Mouse (Mus musculus) urinary bladder, adult 18-20 months (tissue): ENCODE measurements around the gene Tbxas1.

ENCODE experiments used
- DNase-seq, 2 experiments: peaks; one replicate each; pipeline ENCODE4 v3.0.0; 2022; ENCODE audit warnings: low spot score in 2 of 2, mixed read lengths in 2 of 2

The Tbxas1 gene

DNA sequence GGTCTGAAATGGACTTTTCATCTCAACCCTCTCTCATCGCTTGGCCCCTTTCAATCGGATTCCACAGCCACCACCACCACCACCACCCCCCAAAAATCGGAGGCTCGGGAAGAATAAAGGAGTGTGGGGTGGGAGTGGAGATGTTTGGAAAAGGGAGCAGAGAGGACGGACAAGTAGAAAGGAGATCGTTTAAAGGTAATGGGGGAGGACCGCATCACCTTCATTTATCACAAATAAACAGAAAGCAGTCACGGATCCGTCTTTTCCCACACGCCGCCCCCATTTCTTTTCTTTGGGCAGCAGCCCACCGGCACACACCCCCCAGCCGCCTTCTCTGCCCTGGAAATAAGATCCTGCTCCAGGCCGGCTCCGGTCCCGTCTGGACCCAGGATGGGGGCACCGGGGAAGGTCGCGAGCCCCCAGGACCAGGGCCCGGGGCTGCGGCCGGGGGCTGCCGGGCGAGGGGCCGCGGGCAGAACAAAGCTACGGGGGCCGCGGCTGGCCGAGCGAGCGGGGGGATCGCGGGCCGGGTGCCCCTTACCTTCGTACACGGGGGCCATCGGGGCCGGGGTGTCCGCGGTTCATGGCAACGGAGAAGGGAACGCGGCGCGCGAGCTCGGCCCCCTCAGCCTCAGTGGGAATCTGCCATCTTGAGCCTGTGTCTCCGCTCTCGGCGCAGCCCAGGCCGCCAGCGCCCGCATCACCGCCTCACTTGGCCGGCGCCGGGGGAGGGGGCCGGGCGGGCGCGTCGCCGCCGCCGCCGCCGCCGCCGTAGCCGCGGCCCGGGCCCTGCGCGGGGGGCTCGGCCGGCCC lies at the start of gene Tbxas1:
Gene Tbxas1, plus strand, starts transcription at position 147 of the 813 bp plus-strand sequence.
- peak; percentile 15 to 46 for DNase-seq

- no peak for DNase-seq
These were observed 49.3 kb upstream of the Tbxas1 start for GRCm38 (mm10) chr6:38825886-38826285.

DNA sequence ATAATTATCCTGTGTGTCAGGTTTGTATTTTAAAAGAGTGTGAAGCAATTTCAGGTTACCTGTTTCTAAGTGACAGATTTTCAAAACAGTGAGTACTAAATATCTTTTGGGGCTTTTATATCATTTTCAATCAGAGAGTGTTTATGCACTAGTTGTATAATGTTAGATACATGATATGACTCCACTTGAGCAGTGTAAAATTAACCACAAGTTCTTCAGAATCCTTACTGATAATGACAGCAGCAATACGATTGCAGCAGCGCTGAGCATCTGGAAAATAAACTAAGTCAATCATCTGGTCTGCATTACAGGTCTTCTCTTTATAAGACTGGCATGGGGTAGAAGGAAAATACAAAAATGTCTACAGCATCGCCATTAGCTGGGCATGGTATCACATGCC lies 48.3 kb upstream of the Tbxas1 start:
- no peak for DNase-seq

DNA sequence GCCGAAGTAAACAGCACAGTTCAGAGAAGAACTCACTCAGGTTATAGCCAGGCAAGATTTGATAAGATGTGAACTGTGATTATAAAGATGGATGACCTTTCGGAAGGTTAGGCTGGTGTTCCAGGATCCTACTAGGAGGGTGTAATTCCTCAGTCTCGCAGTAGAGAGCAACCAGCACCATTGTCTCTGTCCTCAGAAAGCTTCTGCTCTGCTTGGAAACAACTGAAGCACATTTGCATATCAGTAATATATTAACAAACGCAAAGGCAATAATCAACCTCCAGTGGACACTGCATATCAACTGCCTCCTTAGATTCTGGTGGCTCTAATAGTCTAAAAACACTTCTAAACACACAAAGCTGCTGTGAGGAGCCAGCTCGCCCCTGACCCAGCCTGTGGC lies 47.8 kb upstream of the Tbxas1 start:
- DNase-seq = no peak

- no peak for DNase-seq
These were observed 47.0 kb upstream of the Tbxas1 start for GRCm38 (mm10) chr6:38828211-38828610.

- no peak for DNase-seq
These were observed 45.8 kb upstream of the Tbxas1 start for GRCm38 (mm10) chr6:38829452-38829851.

DNA sequence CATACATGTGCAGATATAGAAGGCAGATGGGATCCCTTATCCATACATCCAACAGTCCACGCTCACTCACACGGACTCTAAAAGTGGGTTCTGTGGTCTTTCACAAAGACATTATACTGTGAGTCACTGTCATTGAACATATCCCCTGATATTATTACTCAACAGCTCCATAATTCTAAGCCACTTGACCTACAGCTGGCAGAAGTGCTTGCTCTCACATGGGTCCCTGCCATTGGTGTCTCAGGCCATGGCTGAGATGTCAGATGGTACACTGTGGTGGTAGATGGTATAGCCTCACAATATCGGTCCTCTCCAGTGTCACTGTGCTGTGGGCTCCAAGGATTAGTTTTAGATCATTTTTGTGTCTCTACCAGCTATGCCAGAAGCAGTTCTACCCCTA lies 41.5 kb upstream of the Tbxas1 start:
- no peak for DNase-seq

GRCm38 (mm10) chr6:38834727-38835126 lies 40.5 kb upstream of the Tbxas1 start:
- DNase-seq = no peak

GRCm38 (mm10) chr6:38835217-38835616 lies 40.0 kb upstream of the Tbxas1 start:
- DNase-seq = no peak

DNA sequence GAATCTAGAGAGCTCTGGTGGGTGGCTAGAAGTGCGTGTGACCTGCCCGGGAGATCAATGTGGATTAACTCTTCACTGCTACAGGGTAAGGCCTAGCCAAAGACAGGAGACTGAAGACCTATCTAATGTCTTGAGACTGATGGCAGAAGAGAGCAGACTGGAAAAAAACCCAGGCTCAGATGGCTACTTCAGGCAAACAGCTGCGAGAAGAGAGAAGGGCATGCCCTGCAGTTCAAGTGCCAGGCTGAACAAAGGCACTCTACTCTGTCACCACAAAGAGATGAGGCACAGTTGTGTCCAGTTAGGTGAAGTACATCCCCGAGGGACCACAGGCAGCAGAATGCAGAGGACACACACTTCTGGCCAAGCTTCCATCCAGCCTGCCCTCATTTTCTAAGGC lies 37.1 kb upstream of the Tbxas1 start:
- no peak for DNase-seq

DNA sequence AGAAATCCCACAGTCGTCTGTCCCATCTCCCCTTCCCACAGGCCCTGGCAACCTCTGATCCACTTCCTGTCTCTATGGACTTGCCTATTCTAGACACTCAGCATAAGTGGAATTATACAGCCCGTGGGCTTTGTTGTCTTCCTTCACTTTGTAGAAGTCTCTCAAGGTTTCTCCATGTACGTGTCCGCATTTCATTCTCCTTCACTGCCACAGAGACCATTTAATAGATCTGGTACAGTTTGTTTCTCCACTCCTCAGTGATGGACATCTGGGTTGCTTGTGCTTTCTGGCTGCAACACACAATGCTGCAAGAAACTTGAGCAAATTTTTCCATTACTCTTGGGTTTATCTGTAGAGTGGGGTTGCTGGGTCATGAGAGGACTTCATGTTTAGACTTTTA lies 35.3 kb upstream of the Tbxas1 start:
- no peak for DNase-seq

DNA sequence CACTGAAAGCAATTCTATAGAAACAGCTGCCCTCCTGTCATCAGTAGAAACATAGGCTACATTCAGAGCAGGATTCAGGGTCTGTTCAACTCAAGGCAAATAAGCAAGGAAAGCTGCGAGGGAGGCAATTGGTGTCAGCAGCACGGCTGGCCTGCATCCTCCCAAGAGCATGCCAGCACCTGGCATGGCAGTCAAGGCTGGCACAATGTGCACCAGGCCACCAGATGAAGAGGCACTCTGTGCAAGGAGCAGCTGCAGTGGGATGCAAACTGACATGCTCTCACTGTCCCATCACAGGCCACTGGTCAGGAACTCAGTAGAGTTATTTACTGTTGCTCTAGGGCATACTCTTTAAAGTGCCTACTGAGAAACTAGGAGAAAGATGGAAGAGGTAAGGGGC lies 34.8 kb upstream of the Tbxas1 start:
- no peak for DNase-seq

DNA sequence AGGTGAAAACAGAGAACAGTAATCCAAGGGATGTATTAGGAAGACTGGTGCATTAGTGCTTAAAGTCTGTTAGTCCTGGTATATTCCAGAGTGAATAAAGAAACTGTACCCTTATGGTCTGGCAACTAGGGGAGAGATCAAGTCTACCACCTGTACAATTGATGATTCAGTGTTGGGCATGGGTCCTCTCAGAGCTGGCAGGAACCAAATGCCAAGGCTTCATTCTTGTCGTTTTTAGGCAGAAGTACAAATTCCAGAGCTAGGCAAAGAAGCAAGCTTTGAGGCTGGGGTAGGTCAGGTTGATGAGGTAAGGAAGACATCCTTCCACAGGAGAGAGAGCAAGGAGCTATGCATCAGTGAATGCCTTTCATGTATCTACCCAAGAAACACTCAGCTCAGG lies 34.4 kb upstream of the Tbxas1 start:
- DNase-seq = no peak

GRCm38 (mm10) chr6:38841551-38841950 lies 33.7 kb upstream of the Tbxas1 start:
- DNase-seq = no peak

GRCm38 (mm10) chr6:38845117-38845516 lies 30.1 kb upstream of the Tbxas1 start:
- no peak for DNase-seq

GRCm38 (mm10) chr6:38845876-38846275 lies 29.3 kb upstream of the Tbxas1 start:
- no peak for DNase-seq

- no peak for DNase-seq
These were observed 28.6 kb upstream of the Tbxas1 start for GRCm38 (mm10) chr6:38846330-38847195.

- no peak for DNase-seq
These were observed 27.8 kb upstream of the Tbxas1 start for GRCm38 (mm10) chr6:38847447-38847846.

GRCm38 (mm10) chr6:38847958-38848910 lies 27.0 kb upstream of the Tbxas1 start:
- DNase-seq = no peak

DNA sequence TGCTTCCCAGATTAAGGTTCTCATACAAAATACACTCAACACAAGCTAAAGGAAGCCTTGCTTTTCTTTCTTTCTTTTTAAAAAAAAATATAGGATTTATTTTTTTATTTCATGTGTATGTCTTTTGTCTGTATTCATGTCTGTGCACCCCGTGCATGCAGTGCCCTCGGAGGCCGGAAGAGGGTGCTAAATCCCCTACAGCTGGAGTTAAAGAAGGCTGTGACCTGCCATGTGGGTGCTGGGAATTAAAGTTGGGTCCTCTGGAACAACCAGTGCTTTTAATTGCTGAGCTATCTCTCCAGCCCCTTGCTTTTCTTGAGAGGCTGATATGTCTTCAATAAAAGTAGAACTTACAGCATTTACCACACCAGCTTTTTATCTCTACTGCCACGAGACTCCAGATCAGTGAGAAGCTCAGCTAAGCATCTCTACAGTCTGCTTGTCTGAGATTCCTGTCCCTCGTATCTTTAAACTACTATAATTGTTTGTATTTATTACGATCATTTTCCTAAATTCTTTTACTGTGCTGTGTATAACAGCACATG lies 24.4 kb upstream of the Tbxas1 start:
- DNase-seq = no peak

DNA sequence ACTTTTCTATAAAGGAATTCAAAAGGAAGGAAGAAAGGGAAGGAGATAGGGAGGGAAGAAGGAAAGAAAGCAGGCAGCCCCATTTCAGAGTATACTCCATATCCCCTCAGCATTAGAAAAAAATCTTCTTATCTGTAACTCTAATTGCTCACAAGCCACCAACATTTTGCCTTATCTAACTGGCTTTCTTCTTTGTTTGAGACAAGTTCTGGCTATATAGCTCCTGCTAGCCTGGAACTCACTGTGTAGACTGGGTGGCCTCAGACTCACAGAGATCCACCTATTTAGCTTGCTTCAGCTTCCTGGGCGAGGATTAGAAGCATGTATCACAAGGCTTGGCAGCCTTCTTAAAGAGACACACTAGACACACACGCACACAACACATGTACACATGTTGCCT lies 23.5 kb upstream of the Tbxas1 start:
- no peak for DNase-seq
